Mouse (Mus musculus) ovary, postnatal 10 days (tissue): ENCODE measurements at regions not wholly inside any gene's neighbourhood (a gene's known extent, or its start where the extent isn't known, plus 50 kb on each side); places are given as distances from the start of the nearest gene placed in this dataset.

Source experiments
- DNase-seq: peaks from one replicate; pipeline ENCODE4 v3.0.0; 2022; ENCODE audit warnings: low spot score

- DNase-seq, result no peak
Measured at GRCm38 (mm10) chr2:128368534-128369273, 222.3 kb upstream of the Spdye4c start.

DNA sequence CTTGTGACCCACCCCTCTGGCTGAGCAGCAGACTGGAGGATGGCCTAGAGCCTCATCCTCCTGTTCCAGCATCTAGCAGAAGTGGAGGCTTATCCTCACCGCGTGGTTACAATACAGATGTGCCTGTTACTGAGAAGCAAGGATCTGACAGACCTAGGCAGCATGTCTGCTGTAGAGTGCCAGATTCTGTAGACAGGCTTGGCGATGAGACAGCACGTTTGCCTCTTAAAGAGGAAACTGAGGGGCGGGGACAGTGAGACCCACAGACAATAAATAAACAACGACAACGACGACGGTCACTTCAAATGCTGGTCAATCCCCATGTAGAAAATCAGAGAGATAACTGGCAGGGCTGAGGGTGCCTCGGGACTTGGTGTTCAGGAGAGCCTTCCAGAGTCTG is 220.2 kb upstream of the Spdye4c start:
- DNase-seq, result no peak

GRCm38 (mm10) chr2:128372204-128372603 is 218.8 kb upstream of the Spdye4c start:
- DNase-seq, result no peak

GRCm38 (mm10) chr2:128373363-128374252 is 217.4 kb upstream of the Spdye4c start:
- no peak for DNase-seq

DNA sequence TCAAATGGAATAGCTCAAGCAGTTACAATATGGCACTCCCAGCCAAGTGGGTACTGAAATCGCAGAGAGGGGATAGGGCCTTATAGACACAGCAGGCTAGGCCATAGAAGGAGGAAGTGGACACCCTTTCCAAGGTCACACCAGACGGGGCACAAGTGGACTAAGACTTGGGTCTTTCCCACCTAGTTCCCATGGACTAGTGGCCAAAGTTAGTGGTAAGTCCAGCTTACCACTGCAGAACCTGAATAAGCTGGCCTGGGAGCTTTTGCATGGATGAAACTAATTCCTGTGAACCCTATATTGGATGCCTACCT is 216.8 kb upstream of the Spdye4c start:
- no peak for DNase-seq

GRCm38 (mm10) chr2:128374926-128375325 is 216.1 kb upstream of the Spdye4c start:
- no peak for DNase-seq

GRCm38 (mm10) chr2:128375827-128376226 is 215.2 kb upstream of the Spdye4c start:
- no peak for DNase-seq

DNA sequence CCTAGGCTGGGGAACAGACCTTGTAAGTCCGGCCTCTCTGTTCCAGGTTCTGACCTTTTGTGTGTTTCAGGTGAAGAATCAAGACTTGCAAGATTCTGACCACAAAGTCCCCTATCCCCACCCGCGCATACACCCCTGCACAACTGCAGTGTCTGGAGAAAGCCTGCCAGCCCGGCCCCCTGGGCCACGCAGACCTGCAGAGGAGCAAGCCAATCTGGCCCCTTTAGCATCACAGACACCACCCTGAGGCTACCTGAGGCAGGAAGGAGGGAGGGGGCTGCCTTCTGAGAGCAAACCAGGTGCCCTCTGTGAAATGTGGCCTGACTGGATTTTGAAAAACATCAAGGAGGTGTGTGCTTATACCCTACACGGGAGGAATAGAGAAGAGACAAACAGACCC is 213.8 kb upstream of the Spdye4c start:
- no peak for DNase-seq

- DNase-seq, result no peak
Measured at GRCm38 (mm10) chr2:128377680-128378079, 213.3 kb upstream of the Spdye4c start.

DNA sequence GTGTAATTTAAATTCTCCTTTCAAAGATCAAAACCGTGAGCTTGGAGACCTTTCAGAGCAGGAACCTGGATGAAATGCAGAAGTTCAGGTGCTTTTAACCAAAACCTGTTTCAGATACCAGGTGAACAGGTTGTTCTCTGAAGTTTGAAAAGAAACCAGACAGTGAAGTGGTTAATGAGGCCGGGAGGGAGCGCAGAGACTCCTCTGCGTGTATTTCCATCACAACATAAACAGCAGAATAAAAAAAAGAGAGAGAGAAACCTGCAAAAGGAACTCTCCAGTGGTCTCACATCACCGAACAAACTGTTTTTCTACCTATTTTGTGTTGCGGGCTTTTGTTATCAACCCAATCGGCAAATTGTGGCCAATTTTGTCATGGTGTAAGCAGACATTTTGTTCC is 212.6 kb upstream of the Spdye4c start:
- no peak for DNase-seq

- no peak for DNase-seq
Measured at GRCm38 (mm10) chr2:128379151-128379550, 211.9 kb upstream of the Spdye4c start.

DNA sequence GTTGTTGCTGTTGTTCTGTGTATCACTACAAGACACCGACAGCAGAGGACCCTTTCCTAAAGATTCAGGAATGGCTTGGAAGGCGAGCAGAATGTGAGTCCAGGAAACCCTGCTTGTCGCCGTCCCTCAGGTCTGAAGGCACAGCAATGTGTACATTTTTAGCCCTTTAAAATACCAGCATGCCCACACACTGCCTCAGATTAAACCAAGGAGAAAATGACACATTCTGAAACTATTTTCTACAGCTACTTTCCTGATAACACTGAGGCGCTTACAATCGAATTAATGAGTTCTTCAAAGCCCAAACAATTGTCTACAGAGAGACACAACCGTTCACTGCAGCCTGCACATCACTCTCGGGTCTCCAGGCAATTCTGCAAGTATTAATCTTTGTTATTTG is 211.5 kb upstream of the Spdye4c start:
- no peak for DNase-seq

- DNase-seq, result no peak
Measured at GRCm38 (mm10) chr2:128380581-128380980, 210.4 kb upstream of the Spdye4c start.

- DNase-seq, result no peak
Measured at GRCm38 (mm10) chr2:128381684-128382205, 209.3 kb upstream of the Spdye4c start.

DNA sequence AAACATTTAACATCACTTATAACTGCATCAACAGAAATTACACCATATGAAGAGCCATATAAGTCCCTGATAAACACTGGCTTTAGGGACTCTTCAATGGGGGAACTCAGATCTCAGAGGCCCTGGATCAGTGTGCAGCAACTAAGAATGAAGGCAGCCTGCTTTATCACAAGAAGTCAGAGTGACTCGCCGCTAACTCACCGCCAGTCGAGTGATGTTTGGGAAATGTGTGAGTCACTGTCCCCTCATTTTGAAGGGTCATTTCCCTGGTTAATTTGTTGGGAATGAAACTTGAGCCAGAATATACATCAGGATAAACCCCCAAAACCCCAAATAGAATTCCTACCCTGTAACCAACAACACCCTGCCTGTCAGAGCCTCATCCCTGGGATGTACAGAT is 208.5 kb upstream of the Spdye4c start:
- DNase-seq, result no peak

DNA sequence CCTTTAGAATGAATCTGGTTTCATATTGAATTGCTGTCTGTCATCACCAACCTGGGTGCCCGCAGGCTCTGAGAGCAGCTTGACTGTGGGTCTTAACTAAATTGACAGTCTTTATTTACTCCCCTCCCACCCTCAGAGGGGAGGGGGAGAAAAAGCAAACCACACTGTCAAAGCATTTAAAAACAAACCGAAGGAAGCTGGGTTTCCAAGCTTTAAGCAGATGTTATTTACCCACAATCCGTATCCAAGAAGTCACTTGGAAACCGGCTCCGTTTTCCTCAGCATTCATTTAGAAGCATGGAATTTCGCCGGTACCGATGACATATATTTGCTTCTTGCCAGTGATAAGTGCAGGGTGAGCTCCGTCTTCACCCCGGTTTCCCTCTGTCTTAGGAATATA is 206.4 kb upstream of the Spdye4c start:
- DNase-seq, result no peak

GRCm38 (mm10) chr2:128386846-128387621 is 204.0 kb upstream of the Spdye4c start:
- no peak for DNase-seq

DNA sequence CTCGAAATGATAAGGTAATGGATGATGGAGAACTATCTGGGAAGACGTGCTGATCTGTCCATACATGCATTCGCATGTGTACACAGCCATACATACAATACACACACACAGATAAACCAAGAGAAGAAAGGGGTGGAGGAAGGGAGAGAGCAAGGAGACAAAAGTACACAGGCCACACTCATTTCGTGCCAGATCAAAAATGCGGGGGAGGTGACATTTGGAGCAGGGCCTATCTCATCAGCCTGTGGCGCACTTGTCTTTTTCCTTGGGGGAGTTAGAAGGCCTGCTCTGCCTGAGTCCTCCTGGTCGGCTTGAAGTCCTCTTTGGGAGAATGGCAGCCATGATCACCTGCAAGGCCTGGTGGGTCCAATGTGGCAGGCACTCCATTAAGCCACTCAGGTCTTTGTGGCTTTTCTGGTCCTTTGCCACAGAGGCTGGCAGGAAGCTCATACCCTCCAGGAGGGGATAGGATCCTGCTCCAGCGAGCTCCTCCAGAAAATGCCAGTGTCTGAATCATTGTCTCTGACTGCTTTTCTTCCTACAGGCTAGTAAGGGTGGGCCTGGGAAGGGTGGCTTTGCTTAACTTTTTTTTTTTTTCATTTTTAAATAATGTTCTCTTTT is 203.0 kb upstream of the Spdye4c start:
- no peak for DNase-seq

DNA sequence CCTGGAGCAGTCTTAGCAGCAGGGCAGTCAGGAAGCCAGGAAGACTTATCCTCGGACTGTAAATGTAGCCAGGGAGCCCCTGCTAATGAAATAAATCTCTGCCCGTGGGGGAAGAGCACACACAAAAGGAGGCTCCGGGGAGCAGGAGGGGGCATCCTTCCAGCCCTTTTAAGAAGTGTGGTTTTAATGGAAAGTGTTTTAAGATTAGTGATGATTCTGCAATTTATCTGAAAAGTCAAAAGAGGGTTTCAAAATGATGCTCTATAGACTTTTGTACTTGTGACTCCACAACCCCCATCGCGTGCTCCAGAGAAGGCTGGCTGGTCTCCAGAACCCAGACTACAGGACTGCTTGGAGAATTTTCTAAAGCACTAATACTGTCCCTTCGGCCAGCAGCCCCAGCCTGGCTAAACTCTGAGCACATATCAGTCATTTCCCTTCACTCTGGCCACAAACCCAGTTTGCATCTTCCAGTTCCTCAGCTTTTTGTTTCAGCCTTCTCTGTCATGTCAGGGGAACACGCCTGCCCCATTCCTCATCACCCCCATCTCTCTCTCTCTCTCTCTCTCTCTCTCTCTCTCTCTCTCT is 202.0 kb upstream of the Spdye4c start:
- no peak for DNase-seq

DNA sequence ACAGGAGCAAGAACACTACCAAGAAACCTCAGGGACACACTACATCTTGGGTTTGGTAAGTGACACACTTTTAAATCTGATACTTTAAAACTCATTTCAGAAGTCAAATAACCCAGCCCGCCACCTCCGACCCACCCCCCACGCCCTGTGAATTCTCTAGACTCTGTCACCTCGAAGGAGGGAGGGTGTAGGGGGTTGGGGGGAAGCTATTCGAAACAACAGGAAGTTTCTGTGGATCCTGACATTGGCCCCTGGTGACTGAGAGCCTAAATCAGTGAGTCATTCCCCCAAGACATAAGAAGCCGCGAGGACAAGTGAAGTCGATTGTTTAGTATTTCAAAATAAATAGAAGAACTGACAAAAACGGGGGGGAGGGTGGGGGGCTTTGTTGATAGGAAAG is 198.7 kb upstream of the Spdye4c start:
- DNase-seq, result no peak

DNA sequence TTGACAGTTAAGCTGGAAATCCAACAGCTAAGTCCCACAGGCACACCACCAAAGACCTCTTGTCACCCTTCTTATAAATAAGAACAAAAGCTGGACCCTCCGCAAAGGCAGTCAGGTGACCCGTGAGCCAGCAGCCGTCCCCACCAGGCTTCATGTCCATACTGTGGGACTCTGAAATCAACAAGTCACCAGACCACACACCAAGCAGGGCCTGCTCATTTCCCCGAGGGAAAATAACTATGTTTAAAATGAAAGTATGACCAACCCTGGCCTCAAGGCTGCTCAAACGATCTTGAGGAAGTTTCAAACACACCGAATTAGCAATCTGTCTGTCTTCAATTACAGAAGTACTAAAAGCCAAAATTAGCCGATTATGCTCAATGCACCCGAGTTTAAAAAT is 197.6 kb upstream of the Spdye4c start:
- no peak for DNase-seq

- DNase-seq, result no peak
Measured at GRCm38 (mm10) chr2:128393921-128394320, 197.1 kb upstream of the Spdye4c start.
